Mouse (Mus musculus): Measurements from ENCODE around the gene 2510039O18Rik. TPM values are rescaled to one million over a fixed set of nuclear protein-coding genes. Genes with fewer than 3 reads are reported as not detected.
A peak's percentile ranks its signal among the peaks of the same experiment; 100 is the strongest.

Gene 2510039O18Rik
- 10 to 100 TPM; 28.4 to 29.1 TPM for total RNA-seq (2021)

GRCm38 (mm10) chr4:147940576-147941044 lies at the start of gene 2510039O18Rik:
Gene 2510039O18Rik (plus strand): TSS chr4:147940895.
- DNase-seq (ENCODE audit: extremely low spot score in 1 of 2, low spot score in 1 of 2), result peak; percentile 76 to 81

- no peak for DNase-seq (ENCODE audit: extremely low spot score in 1 of 2, low spot score in 1 of 2)
Measured at GRCm38 (mm10) chr4:147895815-147896330, 44.8 kb upstream of the 2510039O18Rik start.

- DNase-seq (ENCODE audit: extremely low spot score in 1 of 2, low spot score in 1 of 2), result no peak
Measured at GRCm38 (mm10) chr4:147896411-147896810, 44.3 kb upstream of the 2510039O18Rik start.

- DNase-seq (ENCODE audit: extremely low spot score in 1 of 2, low spot score in 1 of 2), result no peak
Measured at GRCm38 (mm10) chr4:147897348-147897747, 43.3 kb upstream of the 2510039O18Rik start.

GRCm38 (mm10) chr4:147900452-147900851 lies 40.2 kb upstream of the 2510039O18Rik start:
- no peak for DNase-seq (ENCODE audit: extremely low spot score in 1 of 2, low spot score in 1 of 2)

GRCm38 (mm10) chr4:147902906-147903500 lies 37.7 kb upstream of the 2510039O18Rik start:
- DNase-seq (ENCODE audit: extremely low spot score in 1 of 2, low spot score in 1 of 2), result no peak

GRCm38 (mm10) chr4:147903601-147904000 lies 37.1 kb upstream of the 2510039O18Rik start:
- no peak for DNase-seq (ENCODE audit: extremely low spot score in 1 of 2, low spot score in 1 of 2)

- DNase-seq (ENCODE audit: extremely low spot score in 1 of 2, low spot score in 1 of 2), result peak; percentile 79 to 97
Measured at GRCm38 (mm10) chr4:147904313-147905089, 36.2 kb upstream of the 2510039O18Rik start, which contains the start of gene Mfn2. Gene Mfn2 (minus strand): TSS chr4:147904704.

GRCm38 (mm10) chr4:147905090-147905659 lies 35.5 kb upstream of the 2510039O18Rik start:
- no peak for DNase-seq (ENCODE audit: extremely low spot score in 1 of 2, low spot score in 1 of 2)

GRCm38 (mm10) chr4:147906230-147906629 lies 34.5 kb upstream of the 2510039O18Rik start:
- no peak for DNase-seq (ENCODE audit: extremely low spot score in 1 of 2, low spot score in 1 of 2)

- no peak for DNase-seq (ENCODE audit: extremely low spot score in 1 of 2, low spot score in 1 of 2)
Measured at GRCm38 (mm10) chr4:147909486-147909885, 31.2 kb upstream of the 2510039O18Rik start.

- DNase-seq (ENCODE audit: extremely low spot score in 1 of 2, low spot score in 1 of 2), result peak in 1 of 2 experiments; percentile 59
Measured at GRCm38 (mm10) chr4:147918459-147919121, 22.1 kb upstream of the 2510039O18Rik start.

GRCm38 (mm10) chr4:147920973-147921372 lies 19.7 kb upstream of the 2510039O18Rik start:
- DNase-seq (ENCODE audit: extremely low spot score in 1 of 2, low spot score in 1 of 2), result no peak

- no peak for DNase-seq (ENCODE audit: extremely low spot score in 1 of 2, low spot score in 1 of 2)
Measured at GRCm38 (mm10) chr4:147922341-147922740, 18.4 kb upstream of the 2510039O18Rik start.

GRCm38 (mm10) chr4:147927705-147928104 lies 13.0 kb upstream of the 2510039O18Rik start:
- DNase-seq (ENCODE audit: extremely low spot score in 1 of 2, low spot score in 1 of 2), result no peak

- no peak for DNase-seq (ENCODE audit: extremely low spot score in 1 of 2, low spot score in 1 of 2)
Measured at GRCm38 (mm10) chr4:147928136-147928535, 12.6 kb upstream of the 2510039O18Rik start.

GRCm38 (mm10) chr4:147928540-147928939 lies 12.2 kb upstream of the 2510039O18Rik start:
- DNase-seq (ENCODE audit: extremely low spot score in 1 of 2, low spot score in 1 of 2), result no peak

GRCm38 (mm10) chr4:147930946-147931345 lies 9.7 kb upstream of the 2510039O18Rik start:
- DNase-seq (ENCODE audit: extremely low spot score in 1 of 2, low spot score in 1 of 2), result no peak

GRCm38 (mm10) chr4:147934134-147934533 lies 6.6 kb upstream of the 2510039O18Rik start:
- no peak for DNase-seq (ENCODE audit: extremely low spot score in 1 of 2, low spot score in 1 of 2)

GRCm38 (mm10) chr4:147934611-147935010 lies 6.1 kb upstream of the 2510039O18Rik start:
- DNase-seq (ENCODE audit: extremely low spot score in 1 of 2, low spot score in 1 of 2), result no peak

All from layer of hippocampus, postnatal 25 days (tissue).